Mouse (Mus musculus) heart, embryonic 16.5 days (tissue): ENCODE results near the gene Dennd4b. TPM values are rescaled to one million over a fixed set of nuclear protein-coding genes. Genes with fewer than 3 reads are reported as not detected.

ENCODE experiments used
- ATAC-seq: fragments of 200-750 bp; cut with Nextera tagmentation; replicated peaks from 2 replicates; pipeline ENCODE4 v1.8.0; 2017; ENCODE audit warnings: moderate number of reproducible peaks; ENCODE audit not compliant: insufficient read depth, low FRiP score; ENCODE audit errors: extremely low read depth
- H3K27ac ChIP-seq: fragments of 300-500 bp; sonication (generic); 2 replicates; pipeline ENCODE4 v1.5.1; 2014; ENCODE audit warnings: mild to moderate bottlenecking, low read length, control low read depth, moderate library complexity
- H3K27me3 ChIP-seq: fragments of 300-500 bp; sonication (generic); 2 replicates; pipeline ENCODE4 v1.6.1; 2014; ENCODE audit warnings: low read length, mixed read lengths; ENCODE audit not compliant: control insufficient read depth, insufficient read depth
- H3K36me3 ChIP-seq: fragments of 300-500 bp; sonication (generic); 2 replicates; pipeline ENCODE4 v1.6.1; 2014; ENCODE audit not compliant: control insufficient read depth, insufficient read depth
- H3K4me1 ChIP-seq: fragments of 300-500 bp; sonication (generic); 2 replicates; pipeline ENCODE4 v1.6.1; 2014; ENCODE audit warnings: low read length, mixed read lengths; ENCODE audit not compliant: control insufficient read depth, insufficient read depth
- H3K4me2 ChIP-seq: fragments of 300-500 bp; sonication (generic); 2 replicates; pipeline ENCODE4 v1.6.1; 2014; ENCODE audit warnings: low read depth, mild to moderate bottlenecking, control low read depth, low read length
- H3K4me3 ChIP-seq: fragments of 300-500 bp; sonication (generic); 2 replicates; pipeline ENCODE4 v1.5.1; 2014; ENCODE audit warnings: mild to moderate bottlenecking, control low read depth, low read length
- H3K9ac ChIP-seq: fragments of 300-500 bp; sonication (generic); 2 replicates; pipeline ENCODE4 v1.6.1; 2014; ENCODE audit warnings: low read length, control low read depth
- H3K9me3 ChIP-seq: fragments of 300-500 bp; sonication (generic); replicated peaks from 2 replicates; pipeline ENCODE4 v1.6.1; 2016; ENCODE audit warnings: low read length; ENCODE audit not compliant: control insufficient read depth
- WGBS: fragments of 180-500 bp; shearing (Covaris S2); extraction: QIAGEN DNeasy Blood & Tissue Kit; methylation state at CpG from one replicate; pipeline ENCODE4 v1.1.7; 2014; 5-methylcytosine and 5-hydroxymethylcytosine counted together
- microRNA-seq: library from miRNA; unstranded; fragments of <30 nt; microRNA quantifications from one replicate; pipeline ENCODE4, GENCODE M21; 2017
- polyA plus RNA-seq: library from polyadenylated mRNA; unstranded; fragments of >200 nt; fragmentation: Nextera tagmentation; extraction: Ambion mirVana; gene quantifications from 2 replicates; pipeline ENCODE4 v1.2.1, GENCODE M21; 2015

Dennd4b gene
- polyA plus RNA-seq, 1 experiment from 2014 or later, result 7.1 TPM

DNA sequence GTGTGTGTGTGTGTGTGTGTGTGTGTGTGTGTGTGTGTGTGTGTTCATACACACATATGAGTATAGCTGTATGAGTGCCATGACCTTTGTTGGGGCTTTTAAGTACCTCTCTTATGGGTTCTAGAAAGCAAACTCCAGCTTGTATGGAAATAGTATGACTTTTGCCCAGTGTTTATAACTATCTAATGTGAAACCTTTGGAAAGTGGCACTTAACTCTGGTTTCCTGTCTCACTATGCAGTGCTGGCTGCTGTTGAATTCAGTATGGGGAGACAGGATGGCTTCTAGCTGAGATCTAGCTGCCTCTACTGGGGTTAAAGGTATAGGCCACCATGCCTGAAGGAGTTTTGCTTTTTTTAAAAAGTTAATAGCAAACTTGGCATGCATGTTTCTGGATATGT lies 44.6 kb downstream of the Dennd4b start:
- Histone ChIP-seq H3K4me1 (peaks cover 11% of the 10 kb centered on the region), H3K4me2 (no peak overlapping the region), H3K27ac (no peak overlapping the region), H3K4me3 (no peak overlapping the region), H3K36me3 (0 out of 2 replicates have a peak, but pooled peaks cover 2% of the 10 kb centered on the region), H3K9me3 (no peaks in the 10 kb centered on the region), H3K9ac (no peak overlapping the region), H3K27me3 (no peaks in the 10 kb centered on the region)
- no peak for ATAC-seq

DNA sequence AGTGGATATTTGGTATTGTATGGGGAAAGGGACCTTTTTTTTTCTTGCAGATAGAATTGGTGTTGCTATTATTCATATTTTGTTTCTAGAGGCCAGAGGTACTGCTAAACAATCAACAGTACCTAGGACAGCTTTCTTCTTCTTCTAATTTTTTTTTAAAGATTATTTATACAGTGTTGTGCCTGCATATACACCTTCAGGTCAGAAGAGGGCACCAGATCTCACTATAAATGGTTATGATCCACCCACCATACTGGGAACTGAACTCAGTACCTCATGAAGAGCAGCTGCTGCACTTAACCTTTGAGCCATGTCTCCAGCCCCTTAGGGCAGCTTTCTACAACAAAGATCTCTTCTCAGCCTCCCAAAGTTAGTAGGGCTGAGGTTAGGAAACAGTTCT lies 48.4 kb downstream of the Dennd4b start:
- no peak overlapping the region for H3K9ac ChIP-seq
- no peak overlapping the region for H3K4me2 ChIP-seq
- peaks cover 6% of the 10 kb centered on the region; the same call in 1 of the 2 replicates for H3K4me1 ChIP-seq
- no peak overlapping the region for H3K27ac ChIP-seq
- no peaks in the 10 kb centered on the region for H3K9me3 ChIP-seq
- no peaks in the 10 kb centered on the region for H3K27me3 ChIP-seq
- H3K36me3 ChIP-seq, result 0 out of 2 replicates have a peak, but pooled peaks cover 2% of the 10 kb centered on the region
- no peak for ATAC-seq
- H3K4me3 ChIP-seq, result no peak overlapping the region

DNA sequence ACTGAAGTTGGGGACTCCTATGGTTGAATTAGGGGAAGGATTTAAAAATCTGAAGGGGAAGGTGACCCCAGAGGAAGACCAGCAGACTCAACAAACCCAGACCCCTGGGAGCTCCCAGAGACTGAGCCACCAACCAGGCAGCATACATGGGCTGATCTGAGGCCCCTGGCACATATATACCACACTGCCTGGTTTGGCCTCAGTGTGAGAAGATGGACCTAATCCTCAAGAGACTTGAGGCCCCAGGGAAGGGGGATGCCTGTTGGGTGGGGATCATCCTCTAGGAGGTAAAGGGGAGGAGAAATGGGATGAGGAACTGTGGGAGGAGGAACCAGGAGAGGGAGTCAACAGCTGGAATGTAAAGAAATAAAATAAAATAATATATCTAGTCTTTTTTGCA lies 49.3 kb downstream of the Dennd4b start:
- Histone ChIP-seq H3K4me2 (no peak overlapping the region), H3K27me3 (no peaks in the 10 kb centered on the region), H3K36me3 (0 out of 2 replicates have a peak, but pooled peaks cover 2% of the 10 kb centered on the region), H3K9ac (no peak overlapping the region), H3K4me1 (peaks cover 6% of the 10 kb centered on the region; the same call in 1 of the 2 replicates), H3K9me3 (no peaks in the 10 kb centered on the region), H3K4me3 (no peak overlapping the region), H3K27ac (no peak overlapping the region)
- ATAC-seq, result no peak

DNA sequence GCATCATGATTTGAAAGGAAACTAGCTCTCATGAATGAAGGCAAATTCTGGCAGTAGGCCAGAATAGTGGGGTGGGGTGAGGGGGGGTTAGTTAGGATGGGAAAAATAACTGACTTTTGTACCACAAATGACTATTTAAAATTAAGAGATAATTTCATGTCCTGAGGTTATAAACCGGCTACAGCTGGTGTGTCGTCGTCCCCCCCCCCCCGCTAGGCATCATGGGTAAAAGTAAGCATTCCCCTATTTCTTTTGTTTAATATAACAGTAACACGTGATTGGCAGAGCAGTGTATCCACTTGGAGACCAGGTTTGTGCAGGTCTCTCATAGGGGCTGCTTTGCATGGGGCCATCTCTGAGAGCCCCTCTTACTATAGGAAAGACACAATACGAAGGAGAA lies 57.3 kb downstream of the Dennd4b start:
- Histone ChIP-seq H3K27me3 (no peaks in the 10 kb centered on the region), H3K36me3 (no peaks in the 10 kb centered on the region), H3K4me3 (peak overlapping the region; percentile 9; the same call in 1 of the 2 replicates), H3K9me3 (no peaks in the 10 kb centered on the region), H3K27ac (peak overlapping the region; percentile 51), H3K4me2 (peak overlapping the region; percentile 16; the same call in 1 of the 2 replicates), H3K9ac (no peak overlapping the region), H3K4me1 (peaks cover 27% of the 10 kb centered on the region)
- WGBS, result 49% methylated on average over 6 of the region's 6 CpGs
- no peak; the same call in 1 of the 2 replicates for ATAC-seq

DNA sequence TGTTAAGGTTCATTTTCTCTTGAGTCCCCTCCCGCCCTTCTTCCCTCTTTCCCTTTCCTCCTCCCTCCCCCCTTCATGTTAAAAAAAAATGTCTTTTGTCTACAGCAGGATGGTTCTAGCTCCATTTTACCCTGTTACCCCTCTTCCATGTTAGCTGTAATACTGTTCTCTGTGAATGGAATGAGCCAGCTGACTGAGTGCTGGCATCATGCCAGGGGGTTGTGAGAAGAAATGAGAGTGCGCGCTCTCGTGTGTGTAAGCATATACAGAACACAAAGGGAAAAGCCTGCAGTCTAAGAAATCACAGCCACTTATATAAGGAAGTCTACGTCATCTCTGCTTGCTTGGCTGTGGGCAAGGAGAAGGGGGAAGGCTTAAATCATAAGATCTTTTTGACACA lies 58.1 kb downstream of the Dennd4b start:
- Histone ChIP-seq H3K36me3 (no peaks in the 10 kb centered on the region), H3K9me3 (no peaks in the 10 kb centered on the region), H3K4me2 (peak overlapping the region; percentile 55), H3K27ac (peak overlapping the region; percentile 73), H3K9ac (peak overlapping the region; percentile 11; the same call in 1 of the 2 replicates), H3K4me3 (no peak overlapping the region), H3K4me1 (peaks cover 27% of the 10 kb centered on the region), H3K27me3 (no peaks in the 10 kb centered on the region)
- WGBS, result 3% methylated on average over 5 of the region's 5 CpGs
- ATAC-seq, result peak; percentile 75

Small RNAs within 50 kb of the gene (microRNA-seq; reads per million reads assigned to microRNA genes)
- not detected for gene Mir7012

Other genes with a start within 250 kb of the Dennd4b start
- gene 4933434E20Rik, start 213.5 kb upstream of the Dennd4b start, polyA plus RNA-seq, result 147 and 151 TPM in 2 replicates
- 111 and 146 TPM in 2 replicates for gene Ubap2l, start 212.6 kb upstream of the Dennd4b start, polyA plus RNA-seq
- gene Tpm3, start 192.5 kb upstream of the Dennd4b start, polyA plus RNA-seq, result 267 and 298 TPM in 2 replicates
- gene Nup210l, start 161.1 kb upstream of the Dennd4b start, polyA plus RNA-seq, result 0.25 and 0.32 TPM in 2 replicates
- gene Rps27, start 51.5 kb upstream of the Dennd4b start, polyA plus RNA-seq, result 468 and 790 TPM in 2 replicates
- 21.1 and 22.5 TPM in 2 replicates for gene Rab13, start 51.5 kb upstream of the Dennd4b start, polyA plus RNA-seq
- 84.2 and 89.6 TPM in 2 replicates for gene Jtb, start 33.6 kb upstream of the Dennd4b start, polyA plus RNA-seq
- gene Creb3l4, start 21.7 kb upstream of the Dennd4b start, polyA plus RNA-seq, result 2.2 and 3.1 TPM in 2 replicates
- gene Slc39a1, start 17.0 kb upstream of the Dennd4b start, polyA plus RNA-seq, result 61.5 and 86.3 TPM in 2 replicates
- 12.2 and 13.9 TPM in 2 replicates for gene Crtc2, start 11.0 kb upstream of the Dennd4b start, polyA plus RNA-seq
- 8.4 and 8.7 TPM in 2 replicates for gene Gatad2b, start 28.0 kb downstream of the Dennd4b start, polyA plus RNA-seq
- 5.6 and 6.7 TPM in 2 replicates for gene Slc27a3, start 124.8 kb downstream of the Dennd4b start, polyA plus RNA-seq
- gene Ints3, start 168.4 kb downstream of the Dennd4b start, polyA plus RNA-seq, result 18.4 and 19.8 TPM in 2 replicates
- 11.3 and 13.0 TPM in 2 replicates for gene Npr1, start 200.7 kb downstream of the Dennd4b start, polyA plus RNA-seq
- 103 and 104 TPM in 2 replicates for gene Ilf2, start 210.9 kb downstream of the Dennd4b start, polyA plus RNA-seq
- gene Snapin, start 225.8 kb downstream of the Dennd4b start, polyA plus RNA-seq, result 76.1 and 88.9 TPM in 2 replicates
- 95.6 and 98.2 TPM in 2 replicates for gene Chtop, start 244.3 kb downstream of the Dennd4b start, polyA plus RNA-seq
- gene S100a1, start 249.2 kb downstream of the Dennd4b start, polyA plus RNA-seq, result 348 and 352 TPM in 2 replicates
- gene S100a13, start 249.2 kb downstream of the Dennd4b start, polyA plus RNA-seq, result 84.4 and 88.6 TPM in 2 replicates